Mouse (Mus musculus): Measurements from ENCODE around the gene Vwa3a. TPM values are rescaled to one million over a fixed set of nuclear protein-coding genes. Genes with fewer than 3 reads are reported as not detected.

Gene Vwa3a
- polyA plus RNA-seq, 1 experiment = 10.3 TPM

DNA sequence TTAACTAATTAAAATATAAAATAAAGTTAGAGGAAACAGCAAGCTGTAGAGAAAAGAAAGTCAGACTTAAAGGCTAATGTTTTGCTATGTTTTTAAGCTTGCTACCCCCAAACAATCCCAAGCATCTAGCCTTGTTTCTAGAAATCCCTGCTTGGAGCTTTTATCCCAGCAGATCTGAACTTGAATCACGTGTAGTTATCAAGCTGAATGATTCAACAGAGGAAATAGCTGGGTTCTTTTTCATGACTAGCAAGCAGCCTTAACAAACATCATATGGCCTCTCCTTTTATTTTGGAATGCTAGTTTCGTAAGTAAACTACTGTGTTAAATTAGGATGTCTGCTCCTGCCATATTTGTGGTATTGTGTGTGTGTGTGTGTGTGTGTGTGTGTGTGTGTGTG lies 21.9 kb upstream of the Vwa3a start:
- Histone ChIP-seq H3K4me3 (ENCODE audit: insufficient read depth, low read length) (no peak overlapping the region), H3K27ac (ENCODE audit: insufficient read depth, low read length) (no peak overlapping the region), H3K4me1 (ENCODE audit: control insufficient read depth, insufficient read depth, low read length) (peaks cover 3% of the 10 kb centered on the region)
- TF ChIP-seq CTCF (IDR thresholded peaks at IDR 0.05; ENCODE audit: extremely low read depth, insufficient read depth, low read length) (no peak), POLR2A (IDR thresholded peaks at IDR 0.05; ENCODE audit: extremely low read depth, insufficient read depth, low read length) (no peak)

DNA sequence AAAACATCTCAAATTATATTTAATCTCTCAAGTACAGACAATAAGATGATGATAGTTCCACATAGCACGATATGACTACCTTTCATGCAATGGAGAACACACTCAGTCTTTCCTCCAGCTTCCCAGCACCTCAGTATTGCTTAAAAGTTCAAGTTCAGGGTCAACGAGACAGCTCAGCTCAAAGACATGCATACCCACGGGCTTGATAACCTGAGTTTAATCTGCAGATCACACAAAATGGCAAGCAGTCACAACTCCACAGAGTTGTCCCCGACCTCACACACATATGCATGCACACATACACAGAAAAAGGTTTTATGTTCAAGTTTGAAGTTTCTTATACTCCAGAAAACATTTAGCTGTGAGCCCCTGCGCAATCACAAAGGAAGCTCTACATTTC lies 18.1 kb upstream of the Vwa3a start:
- no peak for TF ChIP-seq POLR2A (IDR thresholded peaks at IDR 0.05; ENCODE audit: extremely low read depth, insufficient read depth, low read length)
- TF ChIP-seq CTCF (IDR thresholded peaks at IDR 0.05; ENCODE audit: extremely low read depth, insufficient read depth, low read length) = no peak
- peaks cover 2% of the 10 kb centered on the region for H3K4me1 ChIP-seq (ENCODE audit: control insufficient read depth, insufficient read depth, low read length)
- H3K4me3 ChIP-seq (ENCODE audit: insufficient read depth, low read length) = no peak overlapping the region
- no peak overlapping the region for H3K27ac ChIP-seq (ENCODE audit: insufficient read depth, low read length)

DNA sequence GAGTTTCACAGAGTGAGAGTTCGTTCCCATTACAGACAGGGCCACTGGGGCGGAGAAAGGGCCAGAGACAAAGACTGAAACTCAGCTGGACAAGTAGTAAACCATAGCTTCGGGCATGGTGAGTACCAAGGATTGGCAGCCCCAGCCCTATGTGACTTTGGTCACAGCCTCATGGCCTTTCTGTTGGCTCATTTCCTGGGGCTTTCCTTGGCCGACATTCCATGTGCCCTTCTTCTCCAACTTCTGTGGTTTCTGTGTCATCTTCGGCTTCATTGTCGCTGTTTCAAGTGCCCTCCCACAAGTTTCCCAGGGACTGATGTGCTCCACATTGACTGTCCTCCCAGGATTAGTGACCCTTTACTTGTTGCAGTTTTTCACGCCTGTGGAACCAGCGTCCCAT lies 17.7 kb upstream of the Vwa3a start:
- no peak for TF ChIP-seq CTCF (IDR thresholded peaks at IDR 0.05; ENCODE audit: extremely low read depth, insufficient read depth, low read length)
- no peak for TF ChIP-seq POLR2A (IDR thresholded peaks at IDR 0.05; ENCODE audit: extremely low read depth, insufficient read depth, low read length)
- no peak overlapping the region for H3K27ac ChIP-seq (ENCODE audit: insufficient read depth, low read length)
- H3K4me1 ChIP-seq (ENCODE audit: control insufficient read depth, insufficient read depth, low read length) = peaks cover 2% of the 10 kb centered on the region
- no peak overlapping the region for H3K4me3 ChIP-seq (ENCODE audit: insufficient read depth, low read length)

DNA sequence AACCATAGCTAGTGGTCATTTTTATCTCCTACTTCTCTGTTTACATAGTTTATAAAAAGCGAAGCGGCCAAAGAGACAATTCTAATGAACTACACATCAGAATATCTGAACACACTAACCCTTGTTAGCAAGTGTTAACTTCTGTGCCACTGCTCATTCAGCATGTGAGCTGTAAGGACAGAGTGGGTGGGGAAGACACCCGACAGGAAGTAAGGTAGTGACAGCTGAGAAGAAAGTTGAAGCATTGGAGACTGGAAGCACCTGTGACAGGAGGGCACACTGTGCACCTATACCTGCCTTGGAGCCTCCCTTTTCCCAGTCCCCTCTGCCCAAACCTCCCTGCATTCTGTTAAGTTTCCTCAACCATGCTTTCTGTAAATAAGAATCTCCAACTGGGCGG lies 17.1 kb upstream of the Vwa3a start:
- Histone ChIP-seq H3K27ac (ENCODE audit: insufficient read depth, low read length) (no peak overlapping the region), H3K4me1 (ENCODE audit: control insufficient read depth, insufficient read depth, low read length) (peaks cover 2% of the 10 kb centered on the region), H3K4me3 (ENCODE audit: insufficient read depth, low read length) (no peak overlapping the region)
- TF ChIP-seq CTCF (IDR thresholded peaks at IDR 0.05; ENCODE audit: extremely low read depth, insufficient read depth, low read length) (no peak), POLR2A (IDR thresholded peaks at IDR 0.05; ENCODE audit: extremely low read depth, insufficient read depth, low read length) (no peak)

DNA sequence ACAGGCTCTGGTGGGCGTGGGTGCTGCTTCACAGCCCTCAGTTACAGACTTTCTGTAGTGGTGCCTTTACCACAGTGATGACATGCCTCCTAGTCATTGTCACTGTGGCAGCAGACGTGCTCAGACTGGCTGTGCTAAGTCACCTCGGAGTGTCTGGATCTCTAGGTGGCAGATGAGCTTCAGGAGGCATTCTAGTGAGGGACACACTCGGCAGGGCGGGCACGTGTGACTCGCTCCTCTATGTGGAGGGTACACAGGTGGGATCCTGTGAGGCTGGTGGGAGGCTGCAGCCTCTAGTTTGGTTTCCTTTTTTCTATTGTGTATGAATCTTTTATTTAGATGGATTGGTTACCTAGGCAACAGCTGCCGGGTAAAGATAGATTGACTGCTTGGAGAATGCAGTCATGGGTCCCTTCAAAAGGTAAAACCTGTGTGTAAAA lies 16.3 kb upstream of the Vwa3a start:
- no peak overlapping the region for H3K27ac ChIP-seq (ENCODE audit: insufficient read depth, low read length)
- TF ChIP-seq CTCF (IDR thresholded peaks at IDR 0.05; ENCODE audit: extremely low read depth, insufficient read depth, low read length) = no peak
- TF ChIP-seq POLR2A (IDR thresholded peaks at IDR 0.05; ENCODE audit: extremely low read depth, insufficient read depth, low read length) = no peak
- H3K4me3 ChIP-seq (ENCODE audit: insufficient read depth, low read length) = no peak overlapping the region
- peaks cover 2% of the 10 kb centered on the region for H3K4me1 ChIP-seq (ENCODE audit: control insufficient read depth, insufficient read depth, low read length)

DNA sequence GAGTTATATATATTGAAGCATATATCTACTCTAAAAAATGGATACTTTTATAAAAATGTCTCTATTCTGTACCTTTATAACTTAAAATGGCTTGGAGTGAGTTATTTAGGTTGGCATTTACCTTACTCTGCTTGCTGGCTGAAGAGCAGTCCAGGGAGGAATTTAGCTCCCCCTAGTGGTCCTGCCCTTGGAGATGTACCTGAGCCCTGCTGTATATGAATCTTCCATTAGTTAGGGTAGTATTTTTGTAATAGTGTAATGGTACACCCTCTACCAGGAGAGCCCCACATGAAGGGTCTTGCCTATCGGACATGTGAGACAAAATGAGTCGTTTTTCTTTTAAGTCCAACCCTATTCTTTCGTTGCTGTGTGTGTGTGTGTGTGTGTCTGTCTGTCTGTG lies 11.5 kb upstream of the Vwa3a start:
- TF ChIP-seq POLR2A (IDR thresholded peaks at IDR 0.05; ENCODE audit: extremely low read depth, insufficient read depth, low read length) (no peak), CTCF (IDR thresholded peaks at IDR 0.05; ENCODE audit: extremely low read depth, insufficient read depth, low read length) (peak; percentile 75)
- H3K4me1 ChIP-seq (ENCODE audit: control insufficient read depth, insufficient read depth, low read length) = no peaks in the 10 kb centered on the region
- no peak overlapping the region for H3K4me3 ChIP-seq (ENCODE audit: insufficient read depth, low read length)
- H3K27ac ChIP-seq (ENCODE audit: insufficient read depth, low read length) = no peak overlapping the region

DNA sequence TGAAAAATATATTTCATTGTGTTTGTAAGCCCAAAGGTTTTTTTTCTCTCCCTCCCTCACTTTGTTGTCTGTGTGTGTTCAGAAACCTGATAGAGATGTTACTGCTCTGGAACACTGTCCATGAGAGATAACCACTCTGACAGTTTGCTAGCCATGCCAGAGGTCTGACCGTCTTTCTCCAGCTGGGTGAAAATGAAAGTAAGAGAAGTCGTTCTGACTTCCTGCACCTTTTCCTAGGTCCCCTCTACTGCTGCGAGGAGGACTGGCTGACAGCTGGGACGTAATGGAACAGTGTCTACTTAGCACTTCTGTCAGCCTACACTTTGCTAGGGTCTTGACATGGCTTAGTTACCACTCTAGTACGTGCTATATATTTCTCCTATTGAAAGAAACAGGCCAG lies 9.5 kb upstream of the Vwa3a start:
- Histone ChIP-seq H3K27ac (ENCODE audit: insufficient read depth, low read length) (no peak overlapping the region), H3K4me3 (ENCODE audit: insufficient read depth, low read length) (no peak overlapping the region), H3K4me1 (ENCODE audit: control insufficient read depth, insufficient read depth, low read length) (no peaks in the 10 kb centered on the region)
- TF ChIP-seq CTCF (IDR thresholded peaks at IDR 0.05; ENCODE audit: extremely low read depth, insufficient read depth, low read length) = no peak
- no peak for TF ChIP-seq POLR2A (IDR thresholded peaks at IDR 0.05; ENCODE audit: extremely low read depth, insufficient read depth, low read length)

DNA sequence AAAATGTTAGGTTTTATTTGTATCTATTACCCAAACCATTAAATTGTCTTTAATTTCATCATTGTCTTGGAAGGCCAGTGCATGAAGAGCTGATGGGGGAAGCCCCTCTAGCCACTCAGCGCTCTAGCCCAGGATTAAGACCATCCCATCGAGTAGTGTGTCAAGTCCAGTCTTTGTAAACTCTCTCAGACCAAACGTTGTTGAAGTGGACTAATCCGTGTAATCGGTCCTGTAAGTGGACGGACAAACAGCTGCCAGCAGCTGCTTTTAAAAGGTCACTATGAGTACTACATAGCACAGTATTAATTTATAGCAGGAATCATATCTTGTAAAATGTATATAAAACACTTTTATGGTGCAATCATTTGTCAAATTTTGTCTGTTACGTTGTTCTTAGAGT lies 6.2 kb upstream of the Vwa3a start:
- TF ChIP-seq POLR2A (IDR thresholded peaks at IDR 0.05; ENCODE audit: extremely low read depth, insufficient read depth, low read length) = no peak
- TF ChIP-seq CTCF (IDR thresholded peaks at IDR 0.05; ENCODE audit: extremely low read depth, insufficient read depth, low read length) = no peak
- no peak overlapping the region for H3K4me3 ChIP-seq (ENCODE audit: insufficient read depth, low read length)

DNA sequence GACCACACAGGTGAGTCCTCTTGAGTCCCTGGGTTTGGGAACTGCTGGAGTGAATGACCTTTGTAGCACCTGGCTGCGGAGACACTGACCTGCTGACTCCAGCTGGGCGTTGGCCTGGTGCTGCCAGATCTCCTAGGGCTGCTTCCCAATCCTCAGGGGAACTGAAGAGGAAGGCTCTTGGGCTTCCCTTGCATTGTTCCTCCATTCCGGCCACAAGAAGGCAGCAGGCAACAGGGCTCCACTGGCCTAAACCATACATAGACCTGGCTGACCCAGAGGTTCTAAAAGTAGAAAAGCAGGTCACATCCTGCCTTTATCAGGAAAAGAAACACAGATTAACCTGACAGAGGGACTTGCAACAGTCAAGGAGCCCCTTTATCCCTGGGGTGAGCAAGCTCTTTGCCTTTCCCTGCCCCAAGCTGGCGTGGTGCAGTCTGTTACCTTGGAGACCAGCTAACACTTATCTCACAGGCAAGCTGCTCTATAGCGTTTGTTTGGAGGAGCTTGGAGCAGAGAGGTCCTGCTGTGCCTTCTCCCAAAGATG lies 512 bp downstream of the Vwa3a start:
- Histone ChIP-seq H3K27ac (ENCODE audit: insufficient read depth, low read length) (0 out of 2 replicates have a peak overlapping the region, but pooled peaks have one; percentile 18), H3K4me3 (ENCODE audit: insufficient read depth, low read length) (no peak overlapping the region), H3K4me1 (ENCODE audit: control insufficient read depth, insufficient read depth, low read length) (peaks cover 6% of the 10 kb centered on the region)
- TF ChIP-seq POLR2A (IDR thresholded peaks at IDR 0.05; ENCODE audit: extremely low read depth, insufficient read depth, low read length) (no peak), CTCF (IDR thresholded peaks at IDR 0.05; ENCODE audit: extremely low read depth, insufficient read depth, low read length) (no peak)

More for the DNA sequence above, 6.2 kb upstream of the Vwa3a start:
- Histone ChIP-seq H3K27ac (ENCODE audit: insufficient read depth, low read length) (no peak overlapping the region), H3K4me1 (ENCODE audit: control insufficient read depth, insufficient read depth, low read length) (peaks cover 1% of the 10 kb centered on the region; the same call in 1 of the 2 replicates)

Data from cortical plate, adult 2 months (tissue).